Mouse (Mus musculus) lung, postnatal 0 days (tissue): ENCODE results near the gene Foxa2.

Experiments used
- CTCF ChIP-seq: IDR thresholded peaks from 2 replicates; pipeline ENCODE4 v1.5.1; 2016; ENCODE audit warnings: antibody characterized with exemption, mild to moderate bottlenecking
- EP300 ChIP-seq: IDR thresholded peaks from 2 replicates; pipeline ENCODE4 v1.6.1; 2016; ENCODE audit warnings: antibody characterized with exemption, mild to moderate bottlenecking, control low read depth

DNA sequence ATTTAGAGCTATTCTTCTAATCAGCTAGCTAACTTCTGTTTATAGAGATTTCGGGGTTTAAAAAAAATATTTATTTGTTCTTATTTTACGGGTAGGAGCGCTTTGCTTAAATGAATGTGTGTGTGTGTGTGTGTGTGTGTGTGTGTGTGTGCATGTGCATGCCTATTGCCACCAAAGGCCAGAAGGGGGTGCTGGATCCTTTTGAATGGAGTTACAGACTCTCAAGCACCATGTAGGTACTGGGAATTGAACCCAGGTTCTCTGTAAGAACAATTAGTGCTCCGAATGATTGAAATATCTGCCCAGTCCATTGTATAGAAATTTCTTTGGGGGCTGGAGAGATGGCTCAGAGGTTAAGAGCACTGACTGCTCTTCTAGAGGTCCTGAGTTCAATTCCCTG is 37.7 kb downstream of the Foxa2 start:
- peak; percentile 9; the same call in 1 of the 2 replicates for TF ChIP-seq CTCF
- no peak for TF ChIP-seq EP300
